Mouse (Mus musculus) c-Kit-positive CD71-positive TER-119-positive erythroid progenitor cells, embryonic 14.5 days (primary cell): Measurements from ENCODE around the gene Fam221b.

Experiments used
- DNase-seq: peaks from one replicate; pipeline ENCODE4 v3.0.0-alpha.2; 2013; ENCODE audit warnings: low spot score

Fam221b gene

DNA sequence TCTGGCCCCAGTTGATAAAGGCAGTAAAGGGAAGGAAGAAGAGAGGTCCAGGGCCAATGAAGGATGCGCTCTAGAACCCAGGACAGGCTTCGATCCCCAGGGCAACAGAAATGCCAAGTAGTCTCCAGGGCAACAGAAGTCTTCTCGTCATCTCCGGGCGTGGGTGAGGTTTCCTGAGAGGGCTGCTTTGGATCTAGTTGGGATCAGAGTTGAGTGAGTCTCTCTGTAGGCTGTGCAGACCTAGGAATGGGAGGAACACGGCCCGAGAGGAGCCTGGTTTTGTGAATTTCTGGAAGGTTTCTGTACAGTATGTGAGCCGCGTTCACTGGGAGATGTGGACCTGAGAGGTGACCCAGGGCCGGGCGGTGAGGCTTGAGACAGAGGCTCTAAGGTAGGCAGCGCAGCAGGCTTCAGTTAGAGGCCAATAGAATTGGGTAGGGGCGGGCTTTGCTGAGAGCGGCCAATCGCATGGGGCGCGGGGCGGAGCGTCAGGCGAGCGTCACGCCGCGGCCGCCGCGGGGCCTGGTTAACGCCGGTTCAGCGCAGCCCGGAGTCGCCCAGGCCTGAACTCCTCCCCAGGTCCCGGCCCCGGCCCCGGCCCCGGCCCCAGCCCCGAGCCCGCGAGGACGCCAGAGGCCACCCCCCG, at the start of gene Fam221b, which contains the start of gene Tmem8b:
Gene Fam221b, minus strand, starts transcription at position 364 of the 646 bp plus-strand sequence.
Gene Tmem8b, plus strand, starts transcription at position 190 of the 646 bp plus-strand sequence.
- DNase-seq = peak; percentile 85

DNA sequence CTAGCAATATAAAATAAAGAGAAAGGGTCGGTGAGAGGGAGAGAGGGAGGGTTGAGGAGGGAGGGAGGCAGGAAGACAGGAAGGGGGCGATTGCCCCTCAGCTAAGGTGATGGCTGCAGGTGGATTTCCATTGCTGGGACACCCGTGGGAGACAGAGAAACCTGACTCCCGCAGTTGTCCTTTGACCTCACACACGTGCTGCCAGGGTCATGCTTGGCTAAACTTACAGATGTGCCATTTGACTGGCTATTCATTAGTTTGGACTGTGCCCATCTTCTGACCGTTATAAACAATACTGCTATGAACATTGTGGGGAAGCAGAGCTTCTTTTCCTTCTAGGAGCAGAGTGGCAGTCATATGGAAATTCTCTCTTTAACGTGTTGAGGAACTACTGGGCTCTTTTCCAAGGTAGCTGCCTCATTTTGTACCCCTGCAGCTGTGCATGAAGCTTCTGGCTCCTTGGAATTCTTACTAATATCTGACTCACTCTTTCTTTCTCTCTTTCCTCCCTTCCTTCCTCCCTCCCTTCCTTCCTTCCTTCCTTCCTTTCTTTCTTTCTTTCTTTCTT, 44.8 kb upstream of the Fam221b start:
- no peak for DNase-seq

DNA sequence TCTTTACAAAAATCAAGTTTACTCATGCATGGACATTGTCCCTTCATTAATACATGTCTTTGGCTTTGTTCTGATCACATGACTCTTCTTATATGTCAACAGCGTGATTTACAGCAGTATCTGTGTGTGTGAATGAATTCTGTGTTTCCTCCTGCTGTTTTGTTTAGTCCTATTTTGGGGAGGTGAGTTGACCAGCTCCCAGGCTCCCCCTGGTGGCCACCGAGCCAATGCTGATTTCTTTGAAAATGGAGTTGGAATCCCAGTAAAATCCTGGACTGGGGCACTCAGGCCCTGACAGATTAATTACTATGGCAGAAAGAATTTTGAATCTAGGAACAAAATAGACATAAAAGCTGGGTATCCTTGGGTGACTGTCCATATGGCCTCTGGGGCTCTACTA, 42.9 kb upstream of the Fam221b start:
- DNase-seq = peak; percentile 58

DNA sequence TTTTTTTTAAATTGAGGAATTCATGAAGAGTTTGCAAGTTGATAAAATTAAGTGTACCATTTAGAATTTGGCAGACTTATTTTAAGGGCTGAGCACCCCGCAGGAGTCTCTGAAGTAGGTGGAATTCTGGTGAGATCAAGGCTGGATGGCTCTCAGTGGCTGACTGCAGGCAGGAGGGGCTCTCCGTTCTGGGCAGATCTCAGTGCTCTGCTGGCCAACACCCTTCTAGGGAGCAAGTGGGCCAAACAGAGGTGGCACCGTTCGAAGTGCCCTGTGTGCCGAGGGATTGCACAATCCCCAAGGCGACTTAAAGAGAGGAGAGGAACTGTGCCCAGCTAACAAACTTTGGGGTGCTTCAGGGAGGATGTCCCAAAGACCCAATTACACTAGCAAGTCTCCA, 40.9 kb upstream of the Fam221b start, which contains the start of gene Olfr71:
Gene Olfr71, minus strand, starts transcription at position 387 of the 400 bp plus-strand sequence.
- DNase-seq = no peak

DNA sequence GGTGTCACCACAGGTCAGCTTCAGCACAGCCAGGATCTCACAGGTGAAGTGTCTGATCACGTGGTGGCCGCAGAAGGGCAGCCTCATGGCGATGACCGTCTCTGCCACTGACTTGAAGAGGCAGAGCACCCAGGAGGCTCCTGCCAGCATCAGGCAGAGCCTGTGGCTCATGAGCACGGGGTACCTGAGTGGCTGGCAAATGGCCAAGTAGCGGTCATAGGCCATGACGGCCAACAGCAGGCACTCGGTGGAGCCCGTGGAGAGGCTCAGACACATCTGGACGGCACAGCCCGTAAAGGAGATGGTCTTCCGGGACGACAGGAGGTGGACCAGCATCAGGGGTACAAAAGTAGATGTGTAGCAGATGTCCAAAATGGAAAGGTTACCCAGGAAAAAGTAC, 37.0 kb upstream of the Fam221b start:
- DNase-seq = no peak

DNA sequence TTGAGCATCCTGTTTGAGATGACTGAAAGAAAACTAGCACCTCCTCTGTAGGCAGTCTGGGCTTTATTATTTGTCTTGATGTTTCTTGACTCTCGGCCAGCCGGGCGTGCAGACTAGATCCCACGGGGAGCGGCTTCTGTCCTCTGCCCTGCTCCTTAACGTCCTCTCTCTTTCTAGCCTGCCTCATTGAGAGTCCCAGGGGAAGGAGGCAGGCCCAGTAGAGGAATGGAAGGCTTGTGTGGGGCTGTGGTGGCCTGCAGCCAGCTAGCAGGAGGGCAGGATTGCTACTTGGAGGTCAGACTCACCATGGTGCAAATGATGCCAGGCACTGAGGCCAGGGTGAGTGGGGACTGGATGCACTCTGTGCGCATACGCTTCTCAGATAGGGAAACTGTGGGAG, 34.9 kb upstream of the Fam221b start:
- no peak for DNase-seq

DNA sequence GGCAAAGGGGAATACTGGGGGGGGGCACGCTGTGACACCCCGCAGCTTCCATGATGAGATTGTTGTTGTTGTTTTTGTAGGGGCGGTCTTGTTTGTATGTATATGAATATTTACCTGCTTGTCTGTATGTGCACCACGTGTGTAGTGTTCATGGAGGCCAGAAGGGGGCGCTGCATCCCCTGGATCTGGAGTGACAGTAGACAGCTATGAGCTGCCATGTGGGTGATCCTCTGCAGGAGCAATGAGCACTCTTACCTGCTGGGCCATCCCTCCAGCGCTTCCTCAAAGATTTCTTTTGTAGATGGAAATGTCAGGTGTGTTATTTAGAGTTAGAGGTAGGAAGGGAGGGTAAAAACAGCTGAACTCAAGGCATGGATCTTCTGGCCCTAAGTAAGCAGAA, 34.5 kb upstream of the Fam221b start:
- no peak for DNase-seq

DNA sequence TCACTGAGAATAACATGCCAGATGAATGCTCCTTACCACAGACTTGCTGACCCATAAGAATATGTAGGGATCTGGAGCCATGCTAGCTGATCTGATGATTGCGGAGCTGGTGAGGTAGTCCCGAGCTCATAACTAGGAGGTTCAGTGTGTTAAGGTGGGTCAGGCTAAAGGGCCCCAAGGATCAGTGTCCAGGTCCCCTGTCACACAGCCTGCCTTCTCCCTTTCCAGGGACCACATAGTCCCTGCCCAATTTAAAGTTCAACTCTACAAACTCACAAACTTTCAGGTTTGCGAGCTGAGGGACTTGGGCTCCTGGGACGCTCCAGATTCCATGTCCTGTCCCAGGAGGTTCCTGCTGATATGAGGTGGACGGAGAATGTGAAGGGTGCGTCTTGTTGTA, 31.8 kb upstream of the Fam221b start, which contains the start of gene Olfr70:
Gene Olfr70, minus strand, starts transcription at position 101 of the 400 bp plus-strand sequence.
- DNase-seq = no peak

DNA sequence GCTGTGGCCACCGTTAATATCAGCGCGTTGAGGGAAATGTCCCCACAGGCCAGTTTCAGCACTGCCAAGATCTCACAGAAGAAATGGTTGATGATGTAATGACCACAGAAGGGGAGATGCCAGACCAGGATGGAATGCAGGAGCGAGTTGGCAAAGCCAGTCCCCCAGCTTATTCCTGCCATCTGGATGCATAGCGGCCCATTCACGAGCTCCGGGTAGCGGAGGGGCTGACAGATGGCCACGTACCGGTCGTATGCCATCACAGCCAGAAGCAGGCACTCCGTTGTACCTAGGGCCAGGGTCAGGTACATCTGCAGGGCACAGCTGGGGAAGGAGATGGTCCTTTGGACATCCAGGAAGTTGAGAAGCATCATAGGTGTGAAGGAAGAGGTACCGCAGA, 27.6 kb upstream of the Fam221b start:
- DNase-seq = no peak

DNA sequence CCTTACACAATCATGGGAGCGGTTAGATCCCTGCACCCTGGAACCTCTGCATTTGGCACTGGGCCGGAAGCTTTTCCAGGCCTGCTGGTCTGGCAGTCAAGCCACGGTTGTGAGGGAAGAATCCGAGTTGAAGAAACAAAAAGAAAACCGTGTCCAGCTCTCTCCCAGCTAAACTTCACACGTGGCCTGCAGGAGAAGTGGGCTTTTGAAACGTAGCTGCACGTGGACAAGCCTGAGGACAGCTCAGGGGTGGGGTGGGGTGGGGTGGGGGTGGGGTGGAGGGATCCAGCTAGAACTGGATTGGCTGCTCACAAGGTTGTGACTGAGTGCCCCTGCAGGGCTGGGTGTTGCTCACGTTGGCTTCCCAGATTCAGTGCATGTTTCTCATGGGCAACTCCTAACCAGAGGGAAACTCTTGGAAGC, 26.3 kb upstream of the Fam221b start:
- DNase-seq = no peak

DNA sequence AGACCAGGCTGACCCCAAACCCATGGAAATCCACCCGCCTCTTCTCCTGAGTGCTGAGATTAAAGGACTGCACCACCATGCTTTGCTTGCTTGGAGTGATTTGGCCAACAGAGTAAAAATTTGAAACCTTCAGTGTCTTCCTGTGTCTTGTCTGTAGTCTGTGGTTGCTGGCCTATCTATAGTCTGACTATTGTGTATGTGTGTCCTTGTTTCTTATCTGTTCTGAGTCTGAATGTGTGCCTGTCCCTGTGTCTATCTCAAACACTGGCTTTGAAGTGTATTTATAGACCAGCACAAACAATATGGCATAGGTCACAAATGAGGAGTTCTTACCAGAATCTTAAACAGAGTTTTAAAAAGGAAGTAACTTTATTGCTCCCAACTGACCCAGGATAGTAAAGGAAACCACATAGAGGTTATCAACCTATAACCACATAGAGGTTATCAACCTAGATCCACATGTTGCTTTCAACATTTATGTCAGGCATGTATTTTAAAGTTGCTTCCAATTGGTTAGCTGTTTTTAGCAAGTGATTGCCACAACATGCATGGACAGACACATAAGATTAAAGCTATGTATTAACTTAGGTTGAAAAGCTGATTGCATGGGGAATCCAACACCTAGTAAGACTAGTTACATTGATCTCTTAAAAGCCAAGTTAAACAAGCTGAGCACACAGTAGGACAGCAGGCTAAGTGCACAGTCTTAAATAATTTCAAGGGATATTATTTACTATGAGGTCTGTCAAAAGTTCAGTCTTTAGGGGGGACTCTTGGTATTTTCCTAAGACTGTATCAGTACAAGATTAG, 25.7 kb upstream of the Fam221b start:
- DNase-seq = no peak

DNA sequence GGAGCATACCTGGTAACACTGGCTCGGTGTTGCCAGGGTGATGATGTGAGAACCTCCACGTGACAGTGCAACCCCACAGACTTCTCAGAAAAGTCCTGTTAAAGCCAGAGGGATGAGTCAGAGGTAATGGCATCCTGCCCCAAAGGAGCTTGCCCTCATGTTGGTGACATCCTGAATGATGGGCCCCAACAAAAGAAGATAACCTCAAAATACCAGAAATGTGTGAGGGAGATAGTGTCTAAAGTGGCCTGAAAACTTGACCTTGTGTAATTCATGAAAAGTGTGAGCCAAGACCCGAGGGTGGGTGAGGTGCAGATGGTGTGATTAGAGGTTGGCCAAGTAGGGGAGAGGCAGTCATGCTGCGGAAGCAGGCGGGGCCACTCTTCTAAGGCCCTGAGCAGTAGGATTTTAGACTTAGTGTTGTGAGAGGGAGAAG, 24.9 kb upstream of the Fam221b start:
- no peak for DNase-seq

DNA sequence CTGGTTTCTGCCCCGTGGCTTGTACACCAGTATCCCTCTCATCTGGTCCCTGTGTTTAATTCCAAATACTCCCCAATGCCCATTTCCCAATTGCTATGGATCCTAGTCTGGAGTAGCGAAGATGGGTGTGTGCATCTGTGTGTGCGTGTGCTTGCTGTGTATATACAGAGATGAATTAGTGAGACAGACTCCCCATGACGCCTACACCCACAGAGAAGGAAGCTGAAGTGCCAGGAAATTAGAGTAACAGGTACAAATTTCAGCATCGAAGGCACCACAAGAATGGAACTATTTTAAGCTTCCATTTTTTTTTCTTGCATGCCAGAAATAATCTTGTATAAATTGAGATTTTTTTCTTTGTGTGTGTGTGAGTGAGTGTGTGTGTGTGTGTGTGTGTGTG, 22.1 kb upstream of the Fam221b start:
- DNase-seq = no peak

DNA sequence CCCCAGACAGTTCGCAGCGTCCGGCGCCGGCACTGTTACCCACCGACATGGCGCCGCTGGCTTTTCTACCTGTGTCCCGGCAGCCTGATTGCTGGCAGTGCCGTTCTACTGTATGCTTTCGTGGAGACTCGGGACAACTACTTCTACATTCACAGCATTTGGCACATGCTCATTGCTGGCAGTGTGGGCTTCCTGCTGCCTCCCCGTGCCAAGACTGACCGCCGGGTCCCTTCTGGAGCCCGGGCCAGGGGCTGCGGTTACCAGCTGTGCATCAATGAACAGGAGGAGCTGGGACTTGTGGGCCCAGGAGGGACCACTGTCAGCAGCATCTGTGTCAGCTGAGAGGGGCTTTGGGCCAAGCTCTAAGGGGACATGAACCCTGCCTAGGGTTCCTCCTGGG, 21.1 kb upstream of the Fam221b start:
- no peak for DNase-seq

DNA sequence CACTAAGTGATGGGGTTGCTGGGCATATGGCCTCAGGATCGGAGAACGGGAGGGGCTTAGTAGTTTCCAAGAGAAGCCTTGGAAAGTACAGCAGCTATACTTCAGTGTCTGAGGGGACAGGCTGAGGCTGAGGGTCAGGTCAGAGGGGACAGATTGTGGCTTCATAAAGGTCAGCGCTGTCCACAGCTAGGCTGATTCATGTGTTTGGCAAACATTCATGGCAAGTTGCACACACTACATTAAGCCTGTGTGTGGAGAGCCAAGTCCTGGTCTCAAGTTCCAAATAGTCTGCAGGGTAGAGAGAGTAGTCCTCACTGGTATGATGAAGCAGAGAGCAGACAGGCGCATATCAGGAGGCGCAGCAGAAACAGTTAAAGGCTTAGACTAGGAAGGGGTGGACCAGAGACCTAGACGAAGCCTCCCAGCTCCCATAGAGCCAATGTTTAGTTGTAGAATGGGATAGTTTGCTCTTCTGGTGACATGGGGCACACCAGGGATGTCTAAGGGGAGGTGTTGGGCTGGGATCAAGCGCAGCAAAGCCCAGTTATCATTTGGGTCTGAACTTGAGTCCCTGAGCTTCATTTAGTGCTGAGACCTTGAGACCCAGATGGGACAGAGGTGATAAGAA, 10.6 kb upstream of the Fam221b start:
- no peak for DNase-seq

DNA sequence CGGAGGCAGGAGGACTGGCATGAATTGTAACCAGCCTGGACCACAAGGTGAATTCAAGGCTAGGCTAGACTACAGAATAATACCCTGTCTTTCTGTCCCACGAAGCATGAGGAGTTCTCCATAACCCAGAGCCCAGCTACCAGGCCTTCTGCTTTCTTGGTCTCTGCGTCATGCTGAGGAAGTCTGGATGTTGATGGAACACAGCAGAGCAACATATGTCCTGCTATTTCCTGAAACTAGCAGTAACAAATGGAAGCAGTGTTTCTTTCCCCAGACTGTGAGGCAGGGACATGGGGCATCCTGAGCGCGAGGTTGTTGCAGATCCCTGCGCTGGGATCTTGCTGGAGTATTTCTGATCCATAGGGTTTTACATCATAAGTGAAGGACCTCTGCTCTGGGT, 9.6 kb upstream of the Fam221b start:
- DNase-seq = no peak

DNA sequence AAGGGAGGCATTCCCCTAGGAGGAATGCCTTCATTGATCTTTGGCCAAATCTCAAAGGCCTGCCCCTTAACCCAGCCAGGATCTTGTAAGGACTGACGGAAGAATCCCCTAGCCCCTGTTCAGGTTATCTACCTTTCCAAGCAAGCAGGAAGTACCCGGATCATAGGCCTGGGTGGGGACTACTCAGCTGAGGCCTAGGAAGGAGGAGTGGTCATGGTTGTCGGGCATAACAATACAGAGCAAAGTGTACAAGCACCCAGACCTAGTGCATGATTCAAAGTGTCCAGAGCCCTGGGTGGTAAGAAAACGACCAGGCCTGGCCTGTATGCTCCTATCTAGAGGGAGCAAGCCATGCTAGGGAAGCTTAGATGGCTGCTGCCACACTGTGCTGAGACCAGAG, 6.7 kb upstream of the Fam221b start:
- no peak for DNase-seq

DNA sequence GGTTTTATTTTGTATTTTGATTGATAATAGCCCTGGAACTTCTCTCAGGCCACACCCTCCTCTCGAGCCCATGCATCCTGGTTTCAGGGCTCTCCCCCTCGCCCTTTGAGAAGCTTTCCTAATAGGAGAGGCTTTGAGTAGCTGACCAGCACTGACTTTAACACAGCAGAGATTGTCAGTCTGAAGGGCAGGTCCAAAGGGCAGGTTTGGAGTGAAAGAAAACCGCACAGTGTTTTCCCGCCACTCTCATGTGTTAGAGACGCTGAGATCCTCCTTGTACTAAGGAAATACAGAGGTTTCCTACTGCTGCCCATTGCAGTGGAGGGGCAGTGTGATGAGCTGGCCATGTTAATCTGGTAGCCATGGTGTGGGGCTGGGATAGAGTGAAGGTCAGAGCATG, 6.0 kb upstream of the Fam221b start:
- no peak for DNase-seq

DNA sequence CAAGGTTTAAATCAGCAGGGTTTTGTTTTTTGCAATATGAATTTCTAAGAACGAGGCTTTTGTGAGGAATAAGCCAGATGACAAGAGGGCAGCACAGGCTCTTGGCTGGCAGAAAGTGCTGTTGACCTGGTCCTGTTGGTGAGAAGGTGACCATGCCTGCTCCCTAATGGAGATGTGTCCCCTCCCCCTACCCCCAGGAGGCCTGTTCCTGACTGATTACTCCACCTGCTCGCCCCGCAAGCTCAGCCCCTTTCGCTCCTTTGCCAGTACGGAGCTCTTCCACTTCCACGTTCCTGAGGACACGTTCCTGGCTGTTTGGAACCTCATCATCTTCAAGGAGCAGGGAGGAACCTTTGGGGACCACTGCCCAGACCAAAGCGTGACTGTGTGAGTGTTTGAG, 4.8 kb upstream of the Fam221b start:
- no peak for DNase-seq

DNA sequence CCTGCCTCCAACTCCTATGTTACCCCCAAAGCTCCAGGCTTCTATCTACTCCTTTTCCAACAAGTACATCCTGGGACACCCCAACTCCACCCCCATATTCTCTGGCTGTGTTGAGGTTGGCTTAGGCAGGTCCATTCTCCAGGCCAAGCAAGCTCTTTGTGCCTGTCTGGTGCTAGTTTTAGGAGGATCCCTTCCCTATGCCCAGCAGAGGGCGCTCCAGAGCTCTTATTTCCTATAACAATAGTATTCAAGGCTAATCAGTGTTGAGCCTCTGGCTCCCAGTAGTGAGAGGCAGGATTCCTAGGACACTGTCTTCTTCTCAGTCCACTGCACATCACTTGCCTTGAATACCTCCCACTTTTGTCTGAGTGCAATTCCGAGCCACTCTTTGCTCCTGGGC, 3.1 kb upstream of the Fam221b start:
- DNase-seq = peak; percentile 85

DNA sequence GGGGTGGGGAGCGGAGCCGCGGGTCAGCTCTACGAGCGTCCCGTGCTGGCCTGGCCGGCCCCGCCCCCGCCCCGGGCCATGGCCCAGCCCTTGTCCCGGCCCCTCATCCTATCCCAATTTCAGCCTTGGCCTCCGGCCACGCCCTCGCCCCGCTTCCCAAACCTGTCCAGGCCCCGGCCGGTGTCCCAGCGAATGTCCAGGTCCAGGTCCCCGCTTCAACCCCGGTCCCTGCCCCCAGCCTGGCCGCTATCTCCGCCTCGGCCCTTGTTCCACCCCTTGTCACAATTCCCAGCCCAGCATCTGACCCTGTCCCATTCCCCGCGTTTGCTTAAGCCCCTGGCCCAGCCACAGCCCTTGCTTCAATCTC, 466 bp upstream of the Fam221b start:
- no peak for DNase-seq

DNA sequence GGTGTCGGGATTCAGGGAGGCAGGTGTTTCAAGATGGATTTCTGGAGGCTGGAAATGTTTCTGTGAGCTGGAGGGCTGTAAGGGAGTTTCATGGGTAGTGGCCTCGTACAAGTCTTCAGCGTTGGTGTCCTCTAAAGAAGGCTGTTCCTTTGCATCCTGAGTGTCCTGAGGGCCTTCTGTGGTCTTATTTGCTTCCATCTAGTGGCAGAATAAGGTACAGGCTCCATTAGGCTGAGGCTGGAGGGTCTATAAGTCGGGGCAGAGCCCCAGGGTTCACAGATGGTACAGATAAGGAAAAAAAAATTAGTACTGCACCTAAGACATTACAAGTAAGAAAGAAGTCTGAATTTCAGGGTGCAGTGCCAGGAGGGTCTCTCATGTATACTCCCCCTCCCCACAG, 2.5 kb downstream of the Fam221b start:
- DNase-seq = no peak

DNA sequence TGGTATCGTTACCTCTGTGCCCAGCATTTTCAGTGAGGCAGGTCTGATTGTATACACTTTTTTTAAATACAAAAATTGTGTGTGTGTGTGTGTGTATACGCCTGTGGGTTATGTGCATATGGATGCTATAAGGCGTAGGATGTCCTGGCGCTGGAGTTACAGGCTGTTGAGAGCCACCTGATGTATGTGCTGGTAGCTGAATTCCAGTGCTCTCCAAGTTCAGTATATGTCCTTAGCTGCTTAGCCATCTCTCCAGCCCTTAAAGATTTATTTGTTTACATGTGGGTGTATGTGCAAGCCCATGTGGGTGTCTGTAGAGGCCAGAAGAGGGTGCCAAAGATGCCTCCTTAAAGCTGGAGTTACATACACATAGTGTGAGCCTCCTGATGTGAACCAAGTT, 11.8 kb downstream of the Fam221b start:
- no peak for DNase-seq
